Mouse (Mus musculus): ENCODE measurements at regions not wholly inside any gene's neighbourhood (a gene's known extent, or its start where the extent isn't known, plus 50 kb on each side); places are given as distances from the start of the nearest gene placed in this dataset.

DNA sequence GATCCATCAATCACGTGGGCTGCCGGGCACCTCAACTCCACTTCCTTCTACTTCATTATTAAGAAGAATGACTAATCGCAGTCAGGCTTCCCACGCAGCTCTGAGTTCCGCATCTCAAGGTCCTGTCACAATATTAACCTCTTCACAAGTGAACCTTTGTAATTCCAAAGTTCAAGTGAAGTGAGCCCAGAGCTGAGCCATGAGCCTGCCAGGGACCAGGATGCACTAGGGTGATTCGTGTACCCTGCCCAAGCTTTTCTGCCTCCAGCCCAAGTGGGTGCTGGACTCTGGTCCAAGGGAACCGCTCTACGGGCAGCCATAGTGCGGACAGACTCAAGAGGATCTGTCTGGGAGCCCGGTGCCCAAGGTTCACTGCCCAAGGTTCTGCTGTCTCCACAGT is 463.4 kb downstream of the Ajap1 start:
- DNase-seq (ENCODE audit: low spot score) = no peak

DNA sequence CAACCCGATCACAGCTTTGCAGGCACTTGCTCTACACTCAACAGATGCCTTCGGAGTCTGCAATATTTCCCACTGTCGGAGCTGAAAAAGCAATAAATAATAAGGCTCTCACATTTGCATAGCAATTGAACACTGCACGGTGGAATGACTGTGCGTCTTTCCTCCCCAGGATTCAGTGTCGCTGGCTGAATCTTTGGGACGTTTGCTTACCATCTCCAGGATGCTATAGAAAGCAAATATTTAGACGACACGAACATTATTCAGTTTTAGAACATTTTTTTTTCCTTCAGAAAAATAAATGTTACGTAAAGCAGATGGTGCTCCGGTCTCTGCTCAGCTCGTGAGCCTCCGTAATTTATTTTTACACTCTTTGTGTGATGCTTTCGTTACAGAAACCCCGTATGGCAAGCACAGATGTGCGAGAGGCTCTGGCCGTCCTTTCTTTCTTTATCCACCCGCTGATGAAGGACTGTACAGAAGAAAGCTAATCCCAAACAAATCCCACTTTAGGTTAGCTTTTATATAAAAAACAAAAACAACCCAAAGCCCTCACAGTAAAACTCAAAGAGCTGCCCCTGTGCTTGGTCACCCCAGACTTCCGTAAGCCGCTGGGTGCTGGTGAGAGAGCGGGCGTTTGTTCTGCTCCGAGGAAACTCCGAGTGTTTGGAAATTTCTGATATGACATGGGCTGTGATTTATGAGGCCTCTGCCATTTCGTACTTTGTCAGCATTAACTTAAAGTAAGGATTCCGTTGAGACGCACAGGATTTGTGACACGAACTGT is 464.3 kb downstream of the Ajap1 start:
- DNase-seq (ENCODE audit: low spot score) = no peak

DNA sequence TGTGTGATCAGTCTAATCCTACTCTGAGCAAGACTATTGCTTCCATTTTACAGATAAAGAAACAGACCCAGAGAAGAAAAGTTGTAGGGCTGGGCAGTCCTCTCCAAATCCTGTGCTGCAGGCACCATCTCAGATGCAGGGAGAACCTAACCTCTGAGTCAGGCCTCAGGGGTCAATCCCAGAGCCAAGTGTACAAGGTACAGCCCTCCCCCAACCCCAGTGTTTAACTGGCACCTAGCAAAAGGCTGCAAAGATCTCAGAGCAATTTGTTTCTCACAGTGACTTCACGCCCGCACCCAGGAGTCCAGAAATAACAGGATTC is 464.8 kb downstream of the Ajap1 start:
- DNase-seq (ENCODE audit: low spot score) = no peak

DNA sequence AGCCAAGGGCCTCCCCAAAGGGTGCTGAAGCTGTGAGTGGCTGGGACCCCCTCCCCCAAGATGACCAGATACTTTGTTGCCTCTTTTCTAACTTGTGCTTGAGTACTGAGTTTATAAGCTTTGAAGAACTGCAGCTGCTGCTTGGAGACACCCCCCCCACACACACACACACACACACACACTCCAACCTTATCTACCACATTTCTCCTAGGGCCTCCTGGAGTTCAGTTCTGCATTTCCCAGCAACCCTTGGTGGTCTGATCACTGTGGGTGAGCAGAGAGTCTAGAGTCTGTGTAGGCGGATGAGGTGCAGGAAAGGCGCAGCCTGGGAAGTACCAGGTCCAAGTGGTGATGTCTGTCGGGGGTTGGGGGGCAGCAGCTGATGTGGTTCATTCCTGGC is 479.3 kb downstream of the Ajap1 start:
- no peak for DNase-seq (ENCODE audit: low spot score)

DNA sequence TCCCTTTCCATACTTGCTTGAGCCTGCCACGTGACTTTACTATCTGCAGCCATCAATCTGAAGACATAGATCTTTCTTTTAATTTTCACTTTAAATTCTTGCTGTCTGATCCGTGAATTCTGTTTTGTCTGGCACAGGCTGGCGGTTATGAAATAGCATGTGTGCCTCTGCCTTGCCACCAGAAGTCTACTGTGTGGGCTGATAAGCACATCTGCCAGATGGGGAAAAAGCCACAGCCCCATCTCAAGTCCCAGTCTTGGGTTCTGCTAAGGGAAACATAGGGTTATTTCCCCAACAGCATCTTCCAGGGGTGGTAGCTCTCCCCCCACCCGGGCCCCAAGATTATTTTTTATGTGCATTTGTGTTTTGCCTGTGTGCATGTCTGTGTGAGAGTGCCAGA is 480.1 kb downstream of the Ajap1 start:
- DNase-seq (ENCODE audit: low spot score) = no peak

DNA sequence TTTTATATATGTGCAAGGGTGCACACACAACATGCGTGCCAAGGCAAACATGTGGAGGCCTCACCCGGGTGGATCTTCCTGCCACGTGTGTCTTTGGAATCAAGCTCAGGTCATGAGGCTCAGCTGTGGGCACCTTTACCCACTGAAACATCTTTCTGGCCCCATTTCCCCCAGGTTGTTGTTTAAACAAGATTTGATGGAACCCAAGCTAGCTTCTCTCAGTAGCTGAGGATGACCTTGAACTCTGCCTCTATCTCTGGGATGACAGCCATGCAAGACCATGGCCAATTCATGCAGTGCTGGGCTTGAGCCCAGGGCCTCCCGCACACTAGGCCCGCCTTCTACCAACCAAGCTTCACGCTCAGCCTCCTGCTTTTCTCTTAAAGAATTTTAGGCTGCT is 480.9 kb downstream of the Ajap1 start:
- DNase-seq (ENCODE audit: low spot score) = no peak

DNA sequence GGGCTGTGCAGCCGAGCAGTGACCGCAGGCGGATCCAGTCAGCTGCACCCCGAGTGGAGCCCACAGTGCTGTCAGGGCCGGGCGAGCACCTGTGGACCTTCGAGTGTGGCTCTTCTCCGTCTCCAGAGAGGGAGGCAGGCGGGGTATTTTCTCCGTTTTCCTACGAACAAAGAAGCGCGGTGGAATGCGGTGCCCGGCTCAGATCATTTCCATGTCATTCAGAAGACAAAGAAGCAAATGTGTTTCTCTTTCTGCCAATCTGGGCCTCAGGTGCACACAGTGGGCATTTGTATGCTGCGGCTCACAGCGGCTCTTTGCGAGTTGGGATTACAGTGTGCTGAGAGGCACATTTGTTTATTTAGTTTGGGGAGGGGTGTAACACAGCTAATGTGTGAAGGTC is 483.1 kb downstream of the Ajap1 start:
- no peak for DNase-seq (ENCODE audit: low spot score)

DNA sequence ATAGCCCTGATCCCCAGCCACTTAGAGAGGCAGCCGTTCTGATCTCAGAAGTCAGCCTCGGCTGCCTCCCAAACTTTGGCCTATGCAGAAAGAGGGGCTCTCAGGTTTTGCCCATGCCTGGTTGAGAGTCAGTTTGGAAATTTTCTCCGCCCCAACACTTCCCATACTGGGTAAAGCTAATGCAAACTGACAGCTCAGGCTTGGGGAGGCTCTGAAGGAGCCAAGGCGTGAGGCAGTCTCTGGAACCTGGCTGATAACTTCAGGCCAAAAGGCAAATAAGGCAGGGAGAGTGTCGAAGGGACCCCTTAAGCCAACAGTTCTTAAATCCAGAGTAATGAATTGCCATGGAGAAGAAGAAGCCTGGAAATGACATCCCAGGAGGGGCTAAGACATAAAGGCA is 485.4 kb downstream of the Ajap1 start:
- DNase-seq (ENCODE audit: low spot score) = no peak

DNA sequence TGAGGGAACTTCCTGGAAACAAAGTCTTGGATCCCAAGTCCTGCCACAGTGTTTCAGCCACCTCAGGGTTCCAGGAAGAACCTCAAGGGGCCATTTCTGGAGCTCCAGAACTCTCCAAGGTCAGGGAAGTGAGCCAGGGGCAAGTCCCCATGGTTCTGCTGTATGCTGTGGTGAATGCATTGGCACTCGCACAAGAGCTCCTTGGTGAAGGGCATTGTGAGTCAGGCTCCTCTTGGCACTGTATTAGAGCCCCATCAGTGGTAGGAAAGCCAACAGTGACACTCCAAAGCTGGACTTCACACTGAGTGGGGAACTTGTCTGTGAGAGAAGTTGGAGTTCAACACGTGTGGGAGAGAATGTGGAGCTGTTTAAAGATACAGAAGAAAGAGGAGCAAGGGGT is 486.0 kb downstream of the Ajap1 start:
- DNase-seq (ENCODE audit: low spot score) = no peak

DNA sequence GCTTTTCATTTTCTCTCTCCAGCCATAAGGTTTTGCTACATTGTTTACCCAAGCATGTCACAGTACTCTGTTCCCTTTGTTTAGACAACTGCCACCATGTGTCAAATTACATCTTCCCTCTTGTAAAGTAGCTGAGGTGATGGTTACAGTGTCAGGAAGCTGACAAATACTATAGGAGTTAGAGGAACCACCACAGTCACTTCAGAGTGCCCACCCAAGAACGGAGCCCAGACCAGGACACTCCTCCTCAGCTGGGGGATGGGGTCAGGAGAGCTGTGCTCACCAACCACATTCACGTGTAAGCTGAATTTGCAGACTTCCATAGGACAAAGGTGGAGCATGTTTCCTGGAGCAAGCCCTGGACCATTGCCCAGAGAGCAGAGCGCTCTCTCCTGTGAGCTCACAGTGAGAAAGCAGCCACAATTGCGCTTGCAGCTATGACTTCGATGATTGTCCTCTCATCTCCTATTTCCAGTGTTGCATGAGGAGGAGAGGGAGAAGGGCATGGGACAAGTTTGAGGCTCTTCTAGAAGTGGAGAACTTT is 487.5 kb downstream of the Ajap1 start:
- no peak for DNase-seq (ENCODE audit: low spot score)

DNA sequence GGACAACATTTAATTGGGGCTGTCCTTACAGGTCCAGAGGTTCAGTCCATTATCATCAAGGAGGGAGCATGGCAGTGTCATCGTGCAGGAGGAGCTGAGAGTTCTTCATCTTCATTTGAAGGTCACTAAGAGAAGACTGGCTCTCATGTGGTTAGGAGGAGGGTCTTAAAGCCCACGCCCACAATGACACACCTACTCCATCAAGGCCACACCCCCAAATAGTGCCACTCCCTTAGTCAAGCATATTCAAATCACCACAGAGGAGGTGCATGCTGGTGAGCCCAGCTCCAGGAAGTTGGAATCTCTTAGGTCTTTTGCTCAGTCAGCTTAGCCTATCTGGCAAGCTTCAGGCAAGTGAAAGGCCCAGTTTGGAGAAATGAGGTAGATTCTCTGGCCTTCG is 488.4 kb downstream of the Ajap1 start:
- no peak for DNase-seq (ENCODE audit: low spot score)

DNA sequence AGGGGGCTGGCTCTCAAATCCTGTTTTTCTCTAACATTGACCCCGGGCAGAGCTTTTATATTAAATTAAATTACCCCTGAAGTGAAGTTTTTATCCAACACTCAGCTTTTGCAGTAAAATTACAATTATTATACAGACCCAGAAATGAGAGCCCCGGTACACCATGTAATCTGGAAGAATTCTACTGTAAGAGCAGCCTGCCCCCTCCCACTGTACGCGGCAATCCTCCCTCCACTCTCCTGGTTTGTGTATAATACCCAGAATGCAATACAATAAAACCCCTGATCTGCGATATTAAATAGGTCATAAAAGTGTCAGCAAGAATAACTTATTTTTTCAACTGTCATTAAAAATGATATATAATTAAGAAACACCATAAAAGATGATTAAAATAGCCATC is 492.3 kb downstream of the Ajap1 start:
- DNase-seq (ENCODE audit: low spot score) = no peak

DNA sequence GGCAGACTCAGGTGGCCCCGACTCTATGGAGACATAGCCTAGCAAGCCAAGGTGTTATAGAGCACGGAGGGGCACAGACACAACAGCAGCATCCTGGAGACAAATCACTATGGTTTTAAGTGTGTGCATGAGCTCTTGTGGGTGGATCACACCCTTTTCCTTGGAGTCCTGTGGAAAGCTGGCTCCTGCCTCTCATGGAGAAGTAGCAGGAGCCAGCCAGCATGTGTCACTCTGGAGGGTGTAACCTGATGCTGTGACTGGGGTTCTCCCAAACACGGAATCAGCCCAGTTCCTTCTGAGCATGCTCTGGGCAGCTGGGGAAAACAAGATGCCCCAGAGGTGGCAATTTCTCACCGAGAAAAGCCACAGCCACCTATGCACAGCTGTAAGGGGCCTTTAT is 494.9 kb downstream of the Ajap1 start:
- DNase-seq (ENCODE audit: low spot score) = no peak

DNA sequence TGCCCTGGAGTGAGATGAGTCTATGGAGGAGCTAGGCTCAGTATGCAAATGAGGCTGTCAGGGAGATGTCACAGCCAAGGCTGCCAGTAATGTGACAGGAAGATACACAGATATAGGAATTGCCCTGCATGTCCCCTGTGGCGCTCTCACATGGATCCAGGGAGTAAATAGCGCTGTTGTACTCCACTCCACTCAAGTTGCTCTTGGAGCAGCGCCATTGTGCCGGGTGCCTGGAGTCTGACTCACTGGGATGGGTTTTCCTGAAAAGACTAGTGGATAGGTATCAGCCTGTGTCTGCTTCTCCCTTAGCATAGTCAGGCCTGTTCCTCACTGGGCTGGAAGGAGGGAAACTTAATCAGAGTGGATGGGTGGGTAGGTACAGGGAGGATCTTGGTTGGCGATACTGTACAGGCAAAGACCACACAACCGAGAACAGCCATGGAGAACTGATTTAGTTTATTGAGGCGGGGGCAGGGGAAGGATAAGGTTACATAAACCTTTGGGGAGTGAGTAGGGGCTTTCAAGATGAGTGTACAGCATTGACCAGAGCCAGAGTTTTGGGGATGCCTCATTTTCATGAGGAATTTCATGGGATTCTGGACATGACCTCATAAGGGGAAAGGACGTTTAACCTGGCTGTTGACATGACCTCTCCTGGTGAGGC is 497.5 kb upstream of the Kcnab2 start:
- no peak for DNase-seq (ENCODE audit: low spot score)

DNA sequence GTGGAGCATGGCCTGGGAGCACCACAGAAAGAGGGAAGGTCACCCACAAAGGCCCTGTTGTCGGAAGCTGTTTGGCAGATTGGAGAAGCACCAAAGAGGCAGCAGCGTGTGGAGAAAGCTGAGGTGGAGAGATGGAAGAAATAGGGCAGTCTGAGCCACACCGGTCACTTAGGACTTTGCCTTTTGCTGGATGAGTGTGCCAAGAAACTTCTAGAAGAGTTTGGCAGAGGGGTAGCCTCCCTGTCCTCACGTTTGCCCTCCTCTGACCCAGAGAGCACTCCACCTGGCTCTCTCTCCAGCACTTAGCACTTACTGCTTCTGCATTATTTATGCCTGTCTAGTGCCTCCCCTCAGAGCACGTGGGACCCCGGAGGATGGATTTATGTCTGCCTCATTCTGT is 485.3 kb upstream of the Kcnab2 start:
- DNase-seq (ENCODE audit: low spot score) = no peak

DNA sequence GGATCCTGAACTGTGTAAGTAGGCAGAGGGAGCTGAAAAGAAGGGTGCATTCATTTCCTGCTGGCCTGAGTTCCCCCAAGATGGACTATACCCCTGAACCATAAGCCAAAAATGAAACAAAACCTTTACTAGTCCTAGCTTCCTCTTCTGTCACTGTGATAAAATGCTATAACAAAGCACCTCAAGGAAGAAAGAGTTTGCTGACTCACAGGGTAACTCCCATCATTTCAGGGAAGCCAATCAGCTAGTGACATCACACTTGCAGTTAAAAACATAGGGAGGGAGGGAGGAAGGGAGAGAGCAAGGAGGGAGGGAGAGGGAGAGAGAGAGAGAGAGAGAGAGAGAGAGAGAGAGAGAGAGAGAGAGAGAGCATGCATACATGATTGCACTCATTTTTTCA is 484.5 kb upstream of the Kcnab2 start:
- DNase-seq (ENCODE audit: low spot score) = no peak

DNA sequence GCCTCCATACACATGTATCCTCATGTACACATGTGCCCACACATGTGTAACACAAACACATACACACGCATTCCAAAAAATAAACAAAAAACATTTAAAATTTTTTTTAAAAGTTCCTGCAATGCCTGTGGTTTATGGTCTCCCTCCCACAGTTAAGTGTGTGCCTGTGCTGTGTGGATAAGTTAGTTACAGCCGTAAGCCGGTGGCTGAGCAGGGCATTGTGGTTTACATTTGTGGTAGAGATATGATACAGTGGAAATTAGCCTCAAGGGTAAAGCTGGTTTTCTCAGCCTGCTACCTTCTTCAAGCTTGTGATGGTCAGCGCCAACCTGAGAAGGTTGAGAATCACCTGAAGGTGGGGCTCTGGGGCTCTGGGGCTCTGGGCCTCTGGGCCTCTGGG is 484.0 kb upstream of the Kcnab2 start:
- DNase-seq (ENCODE audit: low spot score) = no peak

DNA sequence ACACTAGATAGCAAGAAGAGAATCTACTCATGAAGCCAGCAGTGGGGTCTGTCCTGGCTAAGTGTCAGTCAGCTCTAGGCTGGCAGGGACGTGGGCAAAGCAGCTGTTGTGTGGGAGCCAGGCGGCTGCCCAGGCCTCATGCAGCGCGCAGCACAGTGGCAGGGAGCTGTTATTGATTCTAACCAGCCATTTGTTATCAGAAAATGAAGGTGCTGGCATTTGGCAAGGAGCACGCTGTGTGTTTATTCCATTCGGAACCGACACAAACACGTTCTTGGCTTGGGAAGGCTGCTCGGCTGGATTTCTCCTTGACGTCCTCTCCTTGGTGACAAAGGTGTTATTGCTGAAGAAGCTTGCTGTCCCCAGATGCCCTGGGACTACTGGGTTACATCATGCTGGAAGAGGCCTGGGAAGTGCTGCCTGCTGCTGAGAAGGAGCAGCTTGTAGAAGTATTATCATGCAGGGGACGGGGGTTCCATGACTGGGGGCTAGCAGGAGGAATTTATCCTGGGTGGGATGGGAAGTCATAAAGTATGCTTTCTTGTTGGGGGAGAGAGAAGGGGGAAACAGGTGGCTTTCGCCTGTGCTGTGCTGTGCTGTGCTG is 482.1 kb upstream of the Kcnab2 start:
- DNase-seq (ENCODE audit: low spot score) = no peak

DNA sequence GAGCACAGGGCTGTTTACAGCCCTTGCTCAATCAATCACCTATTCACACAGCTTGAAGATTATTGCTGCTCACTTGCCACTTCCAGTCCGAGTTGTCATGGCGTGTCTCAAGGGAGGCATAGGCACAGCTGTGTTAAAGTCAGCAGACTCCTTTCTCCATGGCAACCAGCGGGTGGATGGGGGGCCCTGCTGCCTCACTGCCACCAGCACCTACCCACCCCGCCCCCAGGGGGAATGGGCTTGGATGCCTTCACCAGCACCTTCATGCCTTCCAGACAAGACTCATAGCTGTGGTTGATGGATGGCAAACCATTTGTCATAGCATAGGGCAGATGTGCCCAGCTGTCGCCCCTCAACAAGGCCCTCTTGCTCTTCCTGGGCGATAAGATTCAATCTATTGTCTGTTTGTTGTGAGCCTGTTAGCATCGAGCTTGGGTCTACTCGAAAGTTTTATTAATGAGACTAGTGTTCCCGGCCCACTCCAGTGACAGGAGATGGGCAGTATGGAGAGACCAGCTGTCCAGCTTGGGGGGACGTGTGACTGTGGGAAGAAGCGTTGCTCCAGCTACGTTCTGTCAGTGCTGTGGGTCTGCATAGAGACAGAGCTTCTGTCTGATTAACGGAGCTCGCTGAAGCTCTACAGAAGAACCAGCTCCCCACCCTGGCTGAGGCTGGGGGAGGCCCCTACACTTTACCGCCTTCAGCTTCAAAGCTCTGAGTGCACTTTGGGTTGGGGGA is 475.7 kb upstream of the Kcnab2 start:
- no peak for DNase-seq (ENCODE audit: low spot score)

DNA sequence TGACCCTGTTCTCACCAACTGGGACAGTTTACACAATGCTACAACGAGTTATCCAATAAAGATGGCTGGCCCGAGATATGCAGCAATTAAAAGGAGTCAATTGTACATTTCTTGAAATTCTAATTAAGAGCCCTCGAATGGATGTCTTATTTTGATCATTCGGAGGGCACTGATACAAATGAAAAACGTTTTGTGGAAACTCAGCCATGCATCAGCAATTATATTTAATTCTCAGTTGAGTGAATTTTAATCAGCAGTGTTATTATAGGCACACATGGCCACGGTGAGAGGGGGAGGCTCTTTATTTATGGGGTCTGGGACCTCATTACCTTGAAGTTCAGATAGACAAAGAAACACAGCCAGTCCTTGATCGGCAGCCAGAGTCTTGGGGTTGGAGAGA is 471.3 kb upstream of the Kcnab2 start:
- no peak for DNase-seq (ENCODE audit: low spot score)

DNA sequence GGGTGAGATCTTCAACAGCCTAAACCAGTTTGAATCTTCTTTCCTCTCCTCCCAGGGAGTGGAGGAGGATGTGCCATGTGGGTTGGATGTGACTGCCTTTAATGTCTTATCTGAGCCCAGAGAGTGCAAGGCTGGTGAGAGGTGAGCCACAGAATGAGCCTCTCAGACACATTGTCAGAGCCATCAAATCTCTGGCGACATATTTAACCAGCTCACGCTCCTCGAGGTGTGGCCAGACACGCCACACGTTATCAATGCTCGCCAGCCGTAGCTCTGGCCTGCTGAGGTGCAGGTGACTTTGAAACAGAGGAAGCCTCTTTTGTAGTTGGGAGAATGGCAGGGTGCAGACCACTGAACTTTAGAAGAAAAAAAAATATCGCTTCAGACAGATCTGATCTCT is 463.5 kb upstream of the Kcnab2 start:
- no peak for DNase-seq (ENCODE audit: low spot score)

DNA sequence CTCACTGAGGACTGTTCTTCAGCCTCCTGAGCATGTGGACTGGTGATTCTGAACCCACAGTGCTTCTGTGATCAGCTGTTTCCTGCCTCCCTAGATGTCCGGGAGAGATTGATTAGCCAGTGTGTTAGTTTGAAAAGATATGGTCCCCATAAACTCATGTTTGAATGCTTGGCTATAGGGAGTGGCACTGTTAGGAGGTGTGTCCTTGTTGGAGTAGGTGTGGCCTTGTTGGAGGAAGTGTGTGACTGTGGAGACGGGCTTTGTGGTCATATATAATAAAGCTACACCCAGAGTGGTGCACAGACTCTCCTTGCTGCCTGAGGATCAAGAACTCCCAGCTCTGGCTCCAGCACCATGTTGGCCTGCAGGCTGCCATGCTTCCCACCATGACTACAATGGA is 458.9 kb upstream of the Kcnab2 start:
- no peak for DNase-seq (ENCODE audit: low spot score)

DNA sequence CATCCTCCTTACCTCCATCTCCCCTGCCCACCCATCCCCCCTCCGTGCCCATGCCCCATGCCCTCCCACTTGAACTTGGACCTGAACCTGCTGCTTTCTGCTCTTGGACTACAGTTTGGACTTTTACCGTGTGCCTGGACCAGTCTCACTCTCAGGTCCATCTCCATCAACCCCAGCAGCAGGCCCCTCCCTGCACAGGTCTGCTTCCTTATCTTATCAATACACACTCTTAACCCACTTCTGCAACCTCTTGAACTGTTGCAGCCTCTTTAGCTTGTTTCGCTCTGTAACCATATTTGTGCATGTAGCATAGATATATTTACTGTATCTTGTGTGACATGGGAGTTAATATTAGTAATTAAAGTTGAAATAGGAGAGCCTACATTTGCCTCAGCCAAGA is 457.8 kb upstream of the Kcnab2 start:
- no peak for DNase-seq (ENCODE audit: low spot score)
